Mouse (Mus musculus): Measurements from ENCODE around the gene Robo4. TPM values are rescaled to one million over a fixed set of nuclear protein-coding genes. Genes with fewer than 3 reads are reported as not detected.

Gene Robo4
- polyA plus RNA-seq, 2 experiments from 2014 or later: not detected

DNA sequence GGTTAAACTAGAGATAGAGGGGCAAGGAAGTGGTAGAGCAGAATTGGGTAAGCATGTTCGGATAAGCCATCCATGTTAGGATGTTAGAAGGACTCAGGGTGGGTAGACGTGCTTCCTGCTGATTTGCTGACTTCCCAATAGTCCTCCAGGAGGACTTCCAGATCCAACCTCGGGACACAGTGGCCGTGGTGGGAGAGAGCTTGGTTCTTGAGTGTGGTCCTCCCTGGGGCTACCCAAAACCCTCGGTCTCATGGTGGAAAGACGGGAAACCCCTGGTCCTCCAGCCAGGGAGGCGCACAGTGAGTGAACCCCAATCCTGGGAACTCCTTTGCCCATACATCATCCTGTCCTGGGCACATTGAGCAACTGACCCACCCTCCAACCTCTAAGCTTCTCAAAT is 1.3 kb downstream of the Robo4 start:
- ATAC-seq: no peak

DNA sequence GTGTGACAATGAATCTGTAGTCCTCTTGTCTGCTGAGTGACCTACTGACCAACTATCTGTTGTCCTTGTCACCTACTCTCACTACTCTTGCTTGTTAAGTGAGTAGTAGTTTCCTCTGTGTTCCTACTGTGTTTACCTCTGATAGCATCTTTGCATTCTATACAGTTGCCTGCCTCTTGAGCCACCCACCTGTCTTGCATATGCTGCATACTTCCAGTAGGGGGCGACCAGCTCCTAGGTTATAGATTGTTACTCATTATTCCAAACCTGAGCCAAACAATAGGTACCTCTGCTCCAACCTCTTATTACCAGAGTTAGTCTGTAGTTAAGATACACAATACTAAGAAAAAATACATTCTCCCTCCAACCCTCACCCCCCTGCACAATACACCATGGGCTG is 4.7 kb downstream of the Robo4 start:
- ATAC-seq: peak; percentile 76

DNA sequence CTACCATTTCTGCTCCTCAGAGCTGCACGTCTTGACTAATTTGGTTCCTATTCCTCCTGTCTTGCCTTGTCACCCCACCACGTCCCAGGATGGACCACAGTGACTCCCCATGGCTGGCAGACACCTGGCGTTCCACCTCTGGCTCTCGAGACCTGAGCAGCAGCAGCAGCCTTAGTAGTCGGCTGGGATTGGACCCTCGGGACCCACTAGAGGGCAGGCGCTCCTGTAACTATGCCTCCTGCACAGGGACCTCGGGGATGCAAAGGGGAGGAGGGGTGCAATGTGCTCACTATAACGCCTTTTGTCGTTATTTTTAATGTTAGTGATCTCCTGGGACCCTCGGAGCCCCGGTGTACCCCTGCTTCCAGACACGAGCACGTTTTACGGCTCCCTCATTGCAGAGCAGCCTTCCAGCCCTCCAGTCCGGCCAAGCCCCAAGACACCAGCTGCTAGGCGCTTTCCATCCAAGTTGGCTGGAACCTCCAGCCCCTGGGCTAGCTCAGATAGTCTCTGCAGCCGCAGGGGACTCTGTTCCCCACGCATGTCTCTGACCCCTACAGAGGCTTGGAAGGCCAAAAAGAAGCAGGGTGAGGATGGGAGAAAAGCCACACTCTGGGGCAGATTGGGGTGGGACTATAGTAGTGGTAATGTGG is 6.3 kb downstream of the Robo4 start:
- ATAC-seq: no peak

DNA sequence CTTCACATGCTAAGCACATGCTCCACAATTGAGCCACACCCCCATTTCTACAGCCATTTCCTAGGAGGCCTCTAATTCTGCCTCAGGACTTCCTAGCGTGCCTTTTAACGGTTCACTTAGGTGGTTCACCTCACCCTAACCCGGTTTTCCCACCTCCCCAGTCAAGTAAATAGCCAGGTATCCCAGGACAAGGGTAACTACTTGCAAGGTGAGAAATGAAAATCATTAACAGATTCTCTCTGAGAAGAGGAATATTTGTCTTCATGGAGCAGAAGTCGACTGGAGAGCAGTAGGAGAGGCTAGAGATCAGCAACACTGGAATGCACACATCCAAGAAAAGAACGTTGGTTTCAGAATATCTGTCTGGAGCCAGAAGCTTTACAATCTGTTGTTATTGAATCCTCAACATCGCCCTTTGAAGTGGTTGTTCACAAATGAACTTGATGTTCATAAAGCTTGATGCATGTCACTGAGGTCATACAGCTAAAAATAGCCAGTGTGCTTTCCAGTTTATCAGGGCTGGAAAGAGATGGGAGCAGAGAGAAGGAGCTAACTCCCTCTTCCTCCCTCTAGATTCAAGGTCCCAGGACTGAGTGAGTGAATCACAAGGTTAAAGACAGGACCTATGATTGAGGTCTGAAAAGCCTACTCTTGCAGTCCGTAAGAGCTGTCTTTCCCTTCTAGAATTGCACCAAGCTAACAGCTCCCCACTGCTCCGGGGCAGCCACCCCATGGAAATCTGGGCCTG is 8.2 kb downstream of the Robo4 start:
- ATAC-seq: no peak

DNA sequence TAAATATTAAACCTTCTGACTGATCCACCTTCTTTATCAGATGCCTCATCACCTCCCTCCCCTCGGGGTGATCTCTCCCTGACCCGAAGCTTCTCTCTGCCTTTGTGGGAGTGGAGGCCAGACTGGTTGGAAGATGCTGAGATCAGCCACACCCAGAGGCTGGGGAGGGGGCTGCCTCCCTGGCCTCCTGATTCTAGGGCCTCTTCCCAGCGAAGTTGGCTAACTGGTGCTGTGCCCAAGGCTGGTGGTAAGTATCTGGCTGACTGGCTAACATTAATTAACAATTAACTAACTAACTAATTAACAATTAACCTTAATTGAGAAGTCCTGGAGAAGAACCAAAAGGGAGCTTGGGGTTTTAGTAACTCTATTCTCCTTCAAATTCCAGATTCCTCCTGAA is 11.3 kb downstream of the Robo4 start:
- ATAC-seq: no peak

DNA sequence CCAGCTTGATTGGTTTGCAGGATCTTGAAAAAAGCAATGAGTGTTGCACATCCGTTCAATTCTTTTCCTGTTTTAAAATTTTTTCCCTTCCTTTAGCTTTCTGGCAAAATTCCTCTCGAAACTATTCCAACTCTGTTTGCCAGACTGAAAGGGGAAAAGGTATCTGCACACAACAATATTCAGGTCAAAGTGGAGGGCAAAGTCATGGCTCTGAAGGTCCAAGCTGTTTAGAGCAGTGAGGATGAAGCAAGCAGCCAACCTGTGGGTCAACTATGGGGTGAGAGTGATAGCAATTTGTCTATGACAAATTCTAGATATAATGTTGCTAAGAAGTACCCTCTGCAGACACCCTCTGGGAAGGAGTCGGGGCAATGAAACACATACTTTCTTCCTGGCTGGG is 13.0 kb downstream of the Robo4 start:
- no peak for ATAC-seq

DNA sequence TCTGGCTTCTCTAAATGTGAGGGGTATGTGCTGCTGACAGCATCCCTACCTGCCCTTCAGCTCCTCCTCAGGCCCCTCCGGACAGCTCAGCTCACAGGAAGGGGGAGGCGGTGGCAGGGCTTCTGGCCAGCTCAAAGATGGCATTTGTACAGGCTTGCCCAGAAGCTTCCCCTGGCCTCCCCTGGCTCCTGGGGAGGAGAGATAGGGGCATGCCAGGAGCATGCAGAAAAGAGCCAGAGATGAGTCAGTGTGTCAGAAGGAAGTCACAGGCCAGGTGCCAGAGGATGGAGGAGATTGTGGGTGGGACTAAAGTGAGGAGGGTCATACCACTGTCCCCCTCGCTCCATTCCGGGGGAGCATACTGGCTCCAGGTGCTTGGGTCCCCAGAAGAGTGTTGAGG is 17.1 kb downstream of the Robo4 start:
- no peak for ATAC-seq

DNA sequence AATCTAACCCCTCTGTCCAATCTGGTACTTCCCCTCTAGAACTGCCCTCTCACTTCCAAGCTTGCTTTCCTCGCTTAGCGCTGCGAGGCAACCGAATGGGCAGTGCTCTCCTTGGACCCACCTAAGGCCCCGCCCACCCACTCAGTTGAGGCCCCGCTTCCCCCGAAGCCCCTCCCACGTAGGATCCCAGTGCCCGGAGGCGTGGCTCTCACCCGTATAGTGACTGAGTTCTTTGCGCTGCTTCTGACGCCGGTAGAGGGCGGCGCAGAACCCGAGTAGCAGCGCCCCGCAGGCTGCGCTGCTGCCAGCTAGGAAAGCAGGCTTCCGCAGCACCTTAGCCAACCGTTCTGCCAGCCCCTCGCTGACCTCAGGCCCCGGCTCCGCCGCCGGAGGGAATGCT is 19.0 kb downstream of the Robo4 start:
- peak; percentile 87 for ATAC-seq

DNA sequence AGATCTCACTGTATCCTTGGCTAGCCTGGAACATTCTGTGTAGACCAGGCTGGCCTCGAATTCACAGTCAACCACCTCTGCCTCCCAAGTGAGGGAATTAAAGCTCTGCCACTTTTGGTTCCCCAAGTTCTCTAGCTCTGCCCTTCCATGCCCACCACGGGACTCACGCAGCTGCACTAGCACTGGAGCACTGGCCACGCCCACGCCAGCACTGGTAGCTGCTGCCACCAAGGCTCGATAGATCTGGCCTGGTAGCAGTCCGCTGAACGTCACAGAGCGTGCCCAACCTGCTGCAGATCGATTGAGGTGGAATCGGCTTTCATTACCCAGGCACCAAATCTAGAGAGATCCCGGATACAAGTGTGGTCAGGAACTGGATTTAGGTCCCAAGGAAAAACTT is 19.5 kb downstream of the Robo4 start:
- ATAC-seq: no peak

DNA sequence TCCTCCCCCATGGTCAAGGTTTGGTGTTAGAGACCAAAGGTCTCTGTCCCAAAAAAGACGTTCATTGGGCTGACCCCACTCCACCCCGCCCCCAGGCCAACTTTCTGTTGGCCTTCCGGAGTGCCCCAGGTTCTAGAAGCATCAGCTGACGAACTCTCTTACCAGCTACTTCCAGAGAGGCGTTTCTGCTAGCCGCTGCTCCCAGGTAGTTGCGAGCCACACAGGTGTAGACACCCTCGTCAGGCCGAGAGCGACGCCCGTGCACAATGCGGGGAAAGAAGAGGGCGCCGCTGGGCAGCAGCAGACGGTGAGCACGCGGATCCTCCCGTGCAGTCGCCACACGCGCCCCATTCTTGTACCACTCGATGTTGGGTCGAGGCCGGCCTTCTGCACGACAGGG is 27.6 kb downstream of the Robo4 start:
- ATAC-seq: no peak

DNA sequence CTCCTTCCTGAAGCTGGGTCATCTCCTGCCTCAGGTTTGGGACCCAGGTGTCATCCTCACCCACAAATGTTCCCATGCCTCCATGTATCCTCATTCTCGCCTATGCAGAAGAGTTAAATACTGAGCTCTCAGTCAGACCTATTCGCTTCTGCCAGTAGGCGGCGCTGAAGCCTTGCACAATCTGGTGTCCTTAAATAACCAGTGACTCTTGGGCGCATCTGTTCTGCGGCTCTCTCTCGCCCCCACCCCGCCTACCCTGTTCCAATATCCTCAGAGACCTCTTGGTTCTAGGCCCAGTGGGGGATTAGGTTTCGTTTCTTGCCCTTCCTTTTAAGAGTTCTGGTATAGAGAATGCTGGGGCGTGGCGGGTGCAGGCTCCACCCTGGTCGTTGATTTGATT is 28.9 kb downstream of the Robo4 start:
- ATAC-seq: peak; percentile 76

DNA sequence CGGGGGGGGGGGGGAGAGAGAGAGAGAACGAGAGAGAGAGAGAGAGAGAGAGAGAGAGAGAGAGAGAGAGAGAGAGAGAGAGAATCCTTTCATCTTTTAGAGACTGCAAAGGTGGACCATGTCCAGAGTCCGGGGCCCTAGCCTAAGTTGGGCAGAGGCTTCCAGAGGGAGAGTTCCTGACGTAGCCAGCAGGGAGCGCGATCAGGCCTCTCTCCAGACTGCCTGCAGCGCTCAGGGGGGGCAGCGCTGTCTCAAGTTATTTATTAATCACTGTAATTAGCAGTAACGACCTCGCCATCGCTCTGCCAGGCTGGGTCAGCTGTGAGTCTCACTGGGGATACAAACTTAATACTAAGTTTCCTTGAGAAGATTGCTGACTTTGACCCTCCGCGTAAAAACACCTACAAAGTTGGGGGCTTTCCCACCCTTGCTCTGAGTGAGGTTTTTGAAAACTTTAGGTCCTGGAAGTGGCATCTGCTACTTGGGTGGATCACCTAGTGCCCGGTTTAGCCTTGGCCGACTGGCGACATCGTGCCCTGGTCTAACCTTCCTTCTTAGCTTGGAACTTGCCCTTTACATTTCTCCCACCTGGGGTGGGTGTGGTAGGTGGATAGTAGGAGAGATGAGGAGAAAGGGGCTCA is 30.4 kb downstream of the Robo4 start:
- ATAC-seq: no peak

DNA sequence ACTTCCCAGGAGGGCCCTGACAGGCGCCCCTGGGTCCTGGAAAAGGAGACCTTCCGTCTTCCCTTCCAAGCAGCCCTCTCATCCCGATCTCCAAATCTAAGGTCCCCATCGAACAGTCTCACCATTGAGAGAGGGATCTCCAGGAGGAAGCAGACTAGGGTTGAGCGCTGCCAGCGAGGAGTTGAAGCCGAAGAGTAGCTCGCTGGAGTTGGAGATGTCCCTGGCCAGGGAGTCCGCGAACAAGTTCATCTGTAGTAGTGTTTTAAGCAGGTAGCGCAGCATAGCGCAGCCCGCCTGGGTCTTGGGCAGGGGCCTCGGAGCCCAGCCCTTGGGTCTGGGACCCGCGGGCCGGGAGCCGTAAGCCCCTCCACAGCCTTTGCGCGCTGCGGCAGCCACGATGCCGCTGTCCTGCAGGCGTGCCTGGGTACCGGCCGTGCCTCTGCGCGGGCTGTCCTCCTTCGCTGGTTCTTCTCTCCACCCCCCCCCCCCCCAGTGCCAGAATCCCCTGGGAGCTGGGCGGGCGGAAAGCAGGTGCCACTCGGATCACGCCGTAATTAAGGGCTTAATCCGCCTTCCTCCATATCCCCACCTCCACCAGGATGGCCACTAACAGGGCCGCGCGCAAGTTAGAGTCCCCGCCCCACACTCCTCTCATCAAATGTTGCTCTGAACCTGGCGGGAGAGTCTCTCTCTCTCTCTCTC is 31.2 kb downstream of the Robo4 start, which contains the start of gene Robo3:
TSS of gene Robo3 (minus strand) at position 527 of the 702 bp plus-strand sequence.
- no peak for ATAC-seq

DNA sequence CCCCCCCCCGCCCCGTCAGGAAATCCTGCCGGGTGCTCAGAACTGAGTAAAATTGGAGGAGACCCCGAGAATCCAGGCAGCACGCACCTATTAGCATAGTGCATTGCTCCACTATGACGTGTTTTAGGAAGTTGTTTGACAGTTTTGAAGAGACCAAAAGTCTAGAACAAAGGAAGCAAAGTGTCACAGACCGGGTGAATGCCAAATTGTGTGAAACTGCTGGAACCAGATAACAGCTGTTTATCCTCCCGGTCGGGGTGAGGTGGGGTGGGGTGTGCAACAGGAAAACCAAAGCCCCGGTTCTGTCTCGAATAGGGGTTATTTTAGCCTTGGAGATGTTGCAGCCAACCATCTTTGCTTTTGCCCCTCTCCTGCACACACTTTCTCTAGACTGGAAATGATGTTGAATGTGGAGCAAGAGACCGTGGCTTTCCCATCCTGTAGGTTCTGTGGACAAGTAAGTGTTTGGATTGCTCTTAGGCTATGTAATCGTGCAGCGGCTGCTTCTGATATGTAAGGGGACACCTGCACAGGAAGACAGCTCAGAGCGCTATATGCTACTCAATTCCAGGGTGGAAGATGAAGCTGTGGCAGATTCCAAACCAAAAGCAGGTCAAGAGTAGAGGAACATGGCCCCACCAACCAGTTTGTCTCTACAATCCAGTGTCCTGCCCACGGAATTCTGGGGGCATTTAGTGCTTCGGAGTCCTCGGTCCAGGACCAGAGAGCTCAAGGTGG is 32.3 kb downstream of the Robo4 start:
- no peak for ATAC-seq

DNA sequence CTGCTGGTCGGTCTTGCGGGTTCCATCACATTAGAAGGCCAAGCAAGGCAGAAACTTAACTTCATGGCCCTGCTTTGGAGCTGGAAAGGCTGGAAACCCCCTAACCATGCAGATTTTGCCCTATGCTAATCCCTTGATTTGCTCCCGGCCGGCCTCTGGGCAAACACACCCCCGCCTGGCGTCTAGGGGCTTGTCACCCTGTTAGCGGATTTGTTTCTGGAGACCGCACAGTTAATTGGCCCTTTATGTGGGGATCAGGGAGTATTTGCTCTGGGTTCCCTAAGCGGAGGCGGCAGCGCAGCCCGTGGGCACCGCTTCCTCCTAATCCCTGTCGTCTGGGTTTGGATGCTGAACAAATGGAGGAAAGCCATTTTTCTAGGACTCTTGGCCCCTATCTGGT is 33.2 kb downstream of the Robo4 start:
- no peak for ATAC-seq

DNA sequence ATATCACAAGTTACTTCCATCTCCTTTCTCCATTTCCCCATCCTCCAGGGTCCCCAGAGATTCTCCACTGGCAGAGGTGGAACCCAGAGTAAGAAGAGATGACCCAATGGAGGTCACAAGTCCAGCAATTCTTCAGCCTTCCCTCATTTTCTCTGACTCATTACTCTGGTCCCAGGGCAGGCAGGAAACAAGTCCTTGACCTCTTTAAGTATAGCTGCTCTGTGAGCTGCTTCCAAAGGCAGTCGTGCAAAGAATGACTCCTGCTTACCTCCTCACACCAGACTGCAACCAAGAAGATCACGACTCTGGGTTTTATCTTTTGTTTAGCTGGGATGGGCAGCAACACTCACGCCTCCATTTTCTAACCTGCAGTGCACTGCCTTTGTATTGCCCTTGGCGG is 33.9 kb downstream of the Robo4 start:
- no peak for ATAC-seq

DNA sequence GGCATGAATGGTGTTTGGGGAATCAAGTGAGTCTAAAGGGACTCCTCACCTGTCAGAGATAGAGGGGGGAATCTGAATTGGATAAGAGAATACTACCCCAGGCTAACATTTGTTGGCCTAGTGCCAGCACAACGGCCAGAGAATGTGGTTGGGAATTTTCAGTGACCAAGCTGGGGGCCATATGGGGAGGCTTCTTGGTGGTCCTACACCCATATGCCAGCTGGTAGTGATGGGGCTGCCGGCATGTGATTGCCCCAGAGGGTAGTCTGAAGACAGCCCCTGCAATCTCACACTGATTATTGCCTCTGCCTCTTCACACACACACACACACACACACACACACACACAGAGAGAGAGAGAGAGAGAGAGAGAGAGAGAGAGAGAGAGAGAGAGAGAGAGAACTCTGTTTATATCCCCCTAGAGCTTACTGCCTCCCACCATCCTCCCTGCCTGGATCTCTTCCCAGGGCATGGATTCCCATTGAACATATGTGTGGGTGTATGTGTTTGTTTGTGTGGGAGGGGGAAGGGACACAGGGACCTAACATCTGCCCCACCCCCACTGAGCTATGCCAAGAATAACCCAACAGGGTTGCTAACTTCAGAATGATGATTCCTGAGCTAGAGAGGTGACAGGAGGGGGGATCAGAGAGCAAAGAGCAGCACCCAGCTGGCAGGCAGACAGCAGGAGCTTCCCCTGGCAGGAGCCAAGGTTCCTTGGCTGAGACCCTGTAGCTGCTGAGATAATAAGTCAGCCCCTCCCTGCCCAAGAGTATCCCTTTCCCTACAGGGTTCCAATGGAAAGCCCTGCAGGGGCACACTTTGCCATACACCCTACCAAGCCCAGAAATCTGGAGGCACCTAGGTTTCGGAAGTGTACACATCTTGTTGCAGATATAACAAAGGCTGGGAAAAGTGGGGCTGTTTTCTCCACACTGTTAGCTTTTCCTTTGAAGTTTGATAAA is 36.4 kb downstream of the Robo4 start:
- ATAC-seq: no peak

DNA sequence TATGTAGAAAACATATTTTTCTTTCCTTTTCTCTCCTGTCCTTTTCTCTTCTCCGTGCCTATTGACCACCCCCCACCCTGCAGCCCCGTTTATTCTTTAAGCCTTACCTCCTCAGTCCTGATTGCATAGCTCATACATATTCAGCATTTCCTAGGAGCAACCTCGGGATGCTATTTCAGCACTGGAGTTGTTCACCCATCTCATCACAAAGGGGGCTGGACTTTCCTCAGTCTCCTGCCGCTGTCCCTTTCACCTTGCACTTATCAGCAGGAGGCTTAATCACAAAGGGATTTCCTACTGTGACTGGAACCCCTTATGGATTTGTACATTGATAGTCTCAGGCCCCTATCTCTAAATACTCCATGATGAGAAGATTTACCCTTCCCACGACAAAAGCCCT is 50.7 kb downstream of the Robo4 start:
- ATAC-seq: no peak

DNA sequence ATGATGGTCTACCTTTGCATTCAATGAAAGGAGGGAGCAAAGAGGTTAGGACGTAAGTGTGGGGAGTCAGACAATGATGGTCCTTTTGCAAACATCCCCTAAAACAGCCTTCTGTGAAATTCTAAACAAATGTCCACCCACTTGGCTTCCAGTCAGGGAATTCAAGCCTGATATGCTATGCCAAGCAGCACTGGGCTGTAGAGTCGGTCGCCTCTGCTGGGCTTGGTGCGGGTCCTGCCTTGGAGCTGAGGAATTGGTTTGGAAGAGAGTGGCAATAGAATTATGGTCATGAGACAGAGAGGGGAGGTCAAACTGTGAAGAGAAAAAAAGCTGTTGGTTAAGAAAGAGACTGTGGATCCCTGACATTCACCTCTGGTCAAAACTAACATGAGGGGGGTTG is 51.6 kb downstream of the Robo4 start:
- ATAC-seq: no peak

DNA sequence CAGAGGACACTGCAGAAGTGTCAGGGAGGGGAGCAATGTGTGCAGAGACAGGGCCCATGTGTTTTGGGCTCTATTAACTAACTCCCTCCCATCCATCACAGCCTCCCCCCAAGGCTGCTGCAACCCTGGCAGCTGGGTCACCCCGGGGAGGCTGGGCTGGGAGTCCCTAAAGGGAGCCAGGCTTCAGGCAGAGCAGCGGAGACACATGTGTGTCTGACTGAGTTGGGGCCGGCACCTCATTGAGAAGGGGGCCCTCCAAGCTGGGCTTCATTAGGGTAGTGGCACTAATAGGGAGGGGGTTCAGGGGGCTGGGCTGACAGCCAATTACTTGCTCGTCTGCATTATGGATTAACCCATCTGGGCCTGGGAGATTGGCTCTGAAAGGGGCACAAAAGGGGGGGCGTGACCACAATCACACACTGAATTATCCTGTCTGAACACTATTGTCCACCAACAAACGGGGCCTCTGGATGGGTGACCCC is 52.4 kb downstream of the Robo4 start:
- no peak for ATAC-seq

DNA sequence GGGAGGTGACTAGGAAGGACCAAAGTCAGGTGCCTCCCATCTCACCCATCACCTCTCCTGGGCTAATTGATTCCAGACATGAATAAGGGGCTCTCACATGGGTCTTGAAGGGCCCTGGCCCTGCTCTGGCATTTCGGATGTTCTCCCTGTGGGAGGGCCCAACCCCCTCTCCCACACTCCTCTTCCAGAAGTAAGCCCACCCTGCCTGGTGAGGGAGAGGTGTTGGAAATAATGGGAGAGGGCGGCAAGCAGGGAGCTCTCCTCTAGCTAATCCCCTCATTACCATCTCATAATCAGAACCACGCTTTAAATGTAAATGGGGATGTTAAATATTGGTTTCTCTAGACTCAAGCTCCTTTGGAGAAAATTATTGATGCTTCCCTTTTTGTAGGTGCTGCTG is 53.3 kb downstream of the Robo4 start:
- no peak for ATAC-seq

Data from activated CD4-positive, CD25-positive, alpha-beta regulatory T cell, adult 4 months (primary cell).